Comparison of ENCODE assay signal across 11 mouse cellular contexts in genomic region chr4:103006943-103007418, GRCm38 (mm10). TPM values are rescaled to one million over a fixed set of nuclear protein-coding genes. Genes with fewer than 3 reads are reported as not detected.
A peak's percentile ranks its signal among the peaks of the same experiment; 100 is the strongest.
DNase-seq lines count a peak whose midpoint lies in the region; ATAC-seq and TF ChIP-seq lines count a peak whose summit lies in the region.
"Had no signal": no experiment of that assay in that cellular context is flagged by ENCODE, and none has a peak within 500 bp of the region (broad histone marks: within the 10 kb centered on the region; RNA-seq: fewer than 3 reads in every experiment).

No protein-coding gene starts in this region.

- DNase-seq in adrenal gland, adult 2 months, result peak; percentile 9
- no peak for DNase-seq in adrenal gland, postnatal 25 days
- DNase-seq in lung, postnatal 0 days (ENCODE audit: low spot score), result peak; percentile 5
- no peak for DNase-seq in lung, postnatal 36 days
- DNase-seq in forebrain, postnatal 0 days, result peak; percentile 29
- DNase-seq in spleen, postnatal 36 days (ENCODE audit: low spot score in 2 of 2), result no peak
- DNase-seq in right cerebral cortex, postnatal 14 days, result no peak
- DNase-seq: adrenal gland, adult 8-10 months had no signal

- no peaks in the 10 kb centered on the region for H3K9me3 ChIP-seq in lung, postnatal 0 days (ENCODE audit: low read length)
- no peaks in the 10 kb centered on the region for H3K9me3 ChIP-seq in forebrain, postnatal 0 days (ENCODE audit: low read length)
- no peaks in the 10 kb centered on the region for H3K9me3 ChIP-seq in midbrain, embryonic 16.5 days (replicated peaks; ENCODE audit: control insufficient read depth, low read length, poor library complexity, severe bottlenecking)

- no peak overlapping the region for H3K9ac ChIP-seq in lung, postnatal 0 days (replicated peaks; ENCODE audit: low read depth)
- H3K9ac ChIP-seq in forebrain, postnatal 0 days, result no peak overlapping the region
- no peak overlapping the region for H3K9ac ChIP-seq in midbrain, embryonic 16.5 days (ENCODE audit: low read depth, low read length)

- no peak overlapping the region for H3K4me3 ChIP-seq in lung, postnatal 0 days (ENCODE audit: low read depth, low read length)
- H3K4me3 ChIP-seq in forebrain, postnatal 0 days (ENCODE audit: low read depth, low read length), result no peak overlapping the region
- H3K4me3 ChIP-seq in midbrain, embryonic 16.5 days (ENCODE audit: low read depth, low read length), result no peak overlapping the region
- H3K4me3 ChIP-seq: erythroblast, embryonic 14.5 days had no signal

- 8% methylated on average over 4 of the region's 4 CpGs for WGBS in lung, postnatal 0 days
- WGBS in forebrain, postnatal 0 days, result 19% methylated on average over 4 of the region's 4 CpGs
- WGBS in midbrain, embryonic 16.5 days, result 13% methylated on average over 4 of the region's 4 CpGs

- no peak overlapping the region for H3K4me2 ChIP-seq in lung, postnatal 0 days (replicated peaks; ENCODE audit: low read depth, low read length)
- H3K4me2 ChIP-seq in forebrain, postnatal 0 days (ENCODE audit: low read depth), result no peak overlapping the region
- no peak overlapping the region for H3K4me2 ChIP-seq in midbrain, embryonic 16.5 days (ENCODE audit: low read length)

- H3K4me1 ChIP-seq in lung, postnatal 0 days (ENCODE audit: insufficient read depth, low read depth, low read length), result no peaks in the 10 kb centered on the region
- H3K4me1 ChIP-seq in forebrain, postnatal 0 days (ENCODE audit: insufficient read depth), result no peaks in the 10 kb centered on the region
- H3K4me1 ChIP-seq in midbrain, embryonic 16.5 days (ENCODE audit: control insufficient read depth, insufficient read depth, low read length), result peaks cover 20% of the 10 kb centered on the region

- no peak overlapping the region for H3K27ac ChIP-seq in lung, postnatal 0 days (ENCODE audit: low read length)
- no peak overlapping the region for H3K27ac ChIP-seq in forebrain, postnatal 0 days (ENCODE audit: low read depth, low read length)
- H3K27ac ChIP-seq in midbrain, embryonic 16.5 days (ENCODE audit: low read length), result 0 out of 2 replicates have a peak overlapping the region, but pooled peaks have one; percentile 34

- no peak for TF ChIP-seq EP300 in lung, postnatal 0 days (IDR thresholded peaks at IDR 0.05)

- no peaks in the 10 kb centered on the region for H3K36me3 ChIP-seq in lung, postnatal 0 days (ENCODE audit: insufficient read depth, low read length)
- H3K36me3 ChIP-seq in forebrain, postnatal 0 days (ENCODE audit: insufficient read depth), result no peaks in the 10 kb centered on the region
- H3K36me3 ChIP-seq in midbrain, embryonic 16.5 days (ENCODE audit: control insufficient read depth, insufficient read depth, low read length), result no peaks in the 10 kb centered on the region

- ATAC-seq in lung, postnatal 0 days, result no peak
- ATAC-seq in forebrain, postnatal 0 days, result peak; percentile 32; the same call in 1 of the 2 replicates
- no peak for ATAC-seq in midbrain, embryonic 16.5 days

- no peak for TF ChIP-seq CTCF in lung, postnatal 0 days (IDR thresholded peaks at IDR 0.05)
- no peak for TF ChIP-seq CTCF in forebrain, postnatal 0 days (IDR thresholded peaks at IDR 0.05; ENCODE audit: low read depth)

- H3K27me3 ChIP-seq in lung, postnatal 0 days (replicated peaks; ENCODE audit: insufficient read depth, low read length), result no peaks in the 10 kb centered on the region
- no peaks in the 10 kb centered on the region for H3K27me3 ChIP-seq in forebrain, postnatal 0 days (ENCODE audit: insufficient read depth, low read length)
- H3K27me3 ChIP-seq in midbrain, embryonic 16.5 days (ENCODE audit: control insufficient read depth, insufficient read depth, low read depth, low read length), result no peaks in the 10 kb centered on the region

RNA-seq across cellular contexts. Expression of gene Insl5, which starts 19.7 kb away (rescaled TPM):
- total RNA-seq in adrenal gland, adult 2 months (2021), result not detected
- polyA plus RNA-seq in adrenal gland, adult 2 months (2012; rRNA removed), result 0.27 TPM in 1 of 2 replicates, not detected in the other
- not detected in 2 replicates for total RNA-seq in adrenal gland, postnatal 25 days (2021)
- not detected in 2 replicates for polyA plus RNA-seq in lung, postnatal 0 days (2015; fragmentation: Nextera tagmentation; extraction: Ambion mirVana)
- 0.71 TPM in 1 of 2 replicates, not detected in the other for total RNA-seq in forebrain, postnatal 0 days (2014; rRNA removed)
- polyA plus RNA-seq in forebrain, postnatal 0 days (2015; fragmentation: Nextera tagmentation; extraction: Ambion mirVana), result not detected in 2 replicates
- polyA plus RNA-seq in midbrain, embryonic 16.5 days (2015; fragmentation: Nextera tagmentation; extraction: Ambion mirVana), result 0.57 and 0.65 TPM in 2 replicates
- total RNA-seq: adrenal gland, adult 8-10 months had no signal
- polyA plus RNA-seq: erythroblast, embryonic 14.5 days had no signal

RNA-seq across cellular contexts. Expression of gene Tctex1d1, which starts 28.6 kb away (rescaled TPM):
- total RNA-seq in adrenal gland, adult 2 months (2021), result not detected
- polyA plus RNA-seq in adrenal gland, adult 2 months (2012; rRNA removed), result not detected in 2 replicates
- total RNA-seq in adrenal gland, postnatal 25 days (2021), result not detected in 2 replicates
- polyA plus RNA-seq in lung, postnatal 0 days (2015; fragmentation: Nextera tagmentation; extraction: Ambion mirVana), result 0.31 and 0.61 TPM in 2 replicates
- 2.3 and 2.4 TPM in 2 replicates for total RNA-seq in forebrain, postnatal 0 days (2014; rRNA removed)
- polyA plus RNA-seq in forebrain, postnatal 0 days (2015; fragmentation: Nextera tagmentation; extraction: Ambion mirVana), result 1.2 and 1.3 TPM in 2 replicates
- polyA plus RNA-seq in midbrain, embryonic 16.5 days (2015; fragmentation: Nextera tagmentation; extraction: Ambion mirVana), result 1.8 and 2.4 TPM in 2 replicates
- total RNA-seq: adrenal gland, adult 8-10 months had no signal
- polyA plus RNA-seq: erythroblast, embryonic 14.5 days; large intestine, adult 2 months had no signal

Comparison
In these comparisons a context has a peak if more than half of its experiments do, and no peak if none do; other contexts are left out.
1. DNase-seq: peak in adrenal gland, adult 2 months (single experiment), lung, postnatal 0 days (single experiment) and forebrain, postnatal 0 days (single experiment); none in adrenal gland, postnatal 25 days (single experiment), lung, postnatal 36 days (single experiment), spleen, postnatal 36 days (0 of 2) and right cerebral cortex, postnatal 14 days (single experiment).